Mouse (Mus musculus) embryonic facial prominence, embryonic 12.5 days (tissue): ENCODE measurements around the gene Id4. TPM values are rescaled to one million over a fixed set of nuclear protein-coding genes. Genes with fewer than 3 reads are reported as not detected.

Experiments
- ATAC-seq: fragments of 200-750 bp; cut with Nextera tagmentation; 2 replicates; pipeline ENCODE4 v1.8.0; 2017; ENCODE audit not compliant: insufficient number of reproducible peaks, insufficient read depth, low FRiP score, low TSS enrichment
- H3K27ac ChIP-seq: fragments of 300-500 bp; sonication (generic); 2 replicates; pipeline ENCODE4 v1.5.1; 2016; ENCODE audit warnings: mild to moderate bottlenecking
- H3K27me3 ChIP-seq: fragments of 300-500 bp; sonication (generic); 2 replicates; pipeline ENCODE4 v1.6.1; 2016; ENCODE audit warnings: mild to moderate bottlenecking, moderate library complexity
- H3K36me3 ChIP-seq: fragments of 300-500 bp; sonication (generic); 2 replicates; pipeline ENCODE4 v1.6.1; 2016; ENCODE audit warnings: mild to moderate bottlenecking
- H3K4me1 ChIP-seq: fragments of 300-500 bp; sonication (generic); 2 replicates; pipeline ENCODE4 v1.6.1; 2016
- H3K4me2 ChIP-seq: fragments of 300-500 bp; sonication (generic); replicated peaks from 2 replicates; pipeline ENCODE4 v1.6.1; 2016; ENCODE audit warnings: mild to moderate bottlenecking, moderate library complexity
- H3K4me3 ChIP-seq: fragments of 300-500 bp; sonication (generic); 2 replicates; pipeline ENCODE4 v1.5.1; 2016; ENCODE audit warnings: mild to moderate bottlenecking
- H3K9ac ChIP-seq: fragments of 300-500 bp; sonication (generic); 2 replicates; pipeline ENCODE4 v1.6.1; 2016; ENCODE audit warnings: mild to moderate bottlenecking, moderate library complexity
- H3K9me3 ChIP-seq: fragments of 300-500 bp; sonication (generic); 2 replicates; pipeline ENCODE4 v1.6.1; 2016; ENCODE audit warnings: mild to moderate bottlenecking, moderate library complexity
- WGBS: fragments of 180-500 bp; shearing (Covaris S2); methylation state at CpG from one replicate; pipeline ENCODE4 v1.1.7; 2016; 5-methylcytosine and 5-hydroxymethylcytosine counted together
- polyA plus RNA-seq: library from polyadenylated mRNA; unstranded; fragments of >200 nt; fragmentation: Nextera tagmentation; extraction: Ambion mirVana; gene quantifications from 2 replicates; pipeline ENCODE4 v1.2.1, GENCODE M21; 2016

Gene Id4
- polyA plus RNA-seq = 24.7 and 26.7 TPM in 2 replicates

- Histone ChIP-seq H3K27ac (peak within 1 kb of the TSS; percentile 90), H3K27me3 (no peaks in the 10 kb centered on the region), H3K9me3 (no peaks in the 10 kb centered on the region), H3K9ac (peak within 1 kb of the TSS; percentile 78), H3K4me1 (0 out of 2 replicates have a peak, but pooled peaks cover 5% of the 10 kb centered on the region), H3K4me3 (peak within 1 kb of the TSS; percentile 75), H3K4me2 (peak within 1 kb of the TSS; percentile 95), H3K36me3 (no peaks in the 10 kb centered on the region)
- WGBS = under 1% methylated on average over 52 of the region's 52 CpGs
- ATAC-seq = peak; percentile 98
Observed at GRCm38 (mm10) chr13:48260690-48261278, at the start of gene Id4. Id4 (plus strand) TSS chr13:48261228.

GRCm38 (mm10) chr13:48227136-48227535 is 33.9 kb upstream of the Id4 start:
- no peak for ATAC-seq
- Histone ChIP-seq H3K4me2 (peak overlapping the region; percentile 53), H3K27me3 (no peaks in the 10 kb centered on the region), H3K36me3 (no peaks in the 10 kb centered on the region), H3K27ac (peak overlapping the region; percentile 97), H3K4me1 (peaks cover 16% of the 10 kb centered on the region), H3K4me3 (0 out of 2 replicates have a peak overlapping the region, but pooled peaks have one; percentile 12), H3K9ac (no peak overlapping the region), H3K9me3 (no peaks in the 10 kb centered on the region)
- 28% methylated on average over 8 of the region's 8 CpGs for WGBS

- peak overlapping the region; percentile 97 for H3K27ac ChIP-seq
- peaks cover 16% of the 10 kb centered on the region for H3K4me1 ChIP-seq
- H3K4me3 ChIP-seq = peak overlapping the region; percentile 34
- no peaks in the 10 kb centered on the region for H3K9me3 ChIP-seq
- H3K9ac ChIP-seq = peak overlapping the region; percentile 65
- H3K27me3 ChIP-seq = no peaks in the 10 kb centered on the region
- no peaks in the 10 kb centered on the region for H3K36me3 ChIP-seq
- WGBS = under 1% methylated on average over 37 of the region's 38 CpGs
- ATAC-seq = peak; percentile 98
- H3K4me2 ChIP-seq = peak overlapping the region; percentile 53
Observed at GRCm38 (mm10) chr13:48227712-48228111, 33.3 kb upstream of the Id4 start.

GRCm38 (mm10) chr13:48228114-48228513 is 32.9 kb upstream of the Id4 start:
- peak overlapping the region; percentile 53 for H3K4me2 ChIP-seq
- 8% methylated on average over 4 of the region's 4 CpGs for WGBS
- ATAC-seq = peak; percentile 38; the same call in 1 of the 2 replicates
- H3K36me3 ChIP-seq = no peaks in the 10 kb centered on the region
- H3K9ac ChIP-seq = peak overlapping the region; percentile 65
- no peaks in the 10 kb centered on the region for H3K9me3 ChIP-seq
- H3K27me3 ChIP-seq = no peaks in the 10 kb centered on the region
- peaks cover 16% of the 10 kb centered on the region for H3K4me1 ChIP-seq
- H3K27ac ChIP-seq = peak overlapping the region; percentile 97
- H3K4me3 ChIP-seq = peak overlapping the region; percentile 34

GRCm38 (mm10) chr13:48230996-48231395 is 30.0 kb upstream of the Id4 start:
- H3K27ac ChIP-seq = peak overlapping the region; percentile 46

GRCm38 (mm10) chr13:48236436-48236835 is 24.6 kb upstream of the Id4 start:
- Histone ChIP-seq H3K9me3 (no peaks in the 10 kb centered on the region), H3K9ac (no peak overlapping the region), H3K36me3 (no peaks in the 10 kb centered on the region), H3K27ac (no peak overlapping the region), H3K27me3 (no peaks in the 10 kb centered on the region), H3K4me1 (peaks cover 3% of the 10 kb centered on the region; the same call in 1 of the 2 replicates), H3K4me2 (no peak overlapping the region), H3K4me3 (no peak overlapping the region)
- no peak for ATAC-seq
- 83% methylated on average over 4 of the region's 4 CpGs for WGBS

More at GRCm38 (mm10) chr13:48230996-48231395, 30.0 kb upstream of the Id4 start:
- H3K4me1 ChIP-seq = peaks cover 16% of the 10 kb centered on the region
- no peak overlapping the region for H3K4me3 ChIP-seq
- WGBS = 48% methylated on average over 6 of the region's 6 CpGs
- H3K9ac ChIP-seq = no peak overlapping the region
- no peaks in the 10 kb centered on the region for H3K36me3 ChIP-seq
- no peaks in the 10 kb centered on the region for H3K27me3 ChIP-seq
- no peak for ATAC-seq
- H3K4me2 ChIP-seq = no peak overlapping the region
- no peaks in the 10 kb centered on the region for H3K9me3 ChIP-seq

- WGBS = 82% methylated on average over 7 of the region's 7 CpGs
- no peak overlapping the region for H3K27ac ChIP-seq
- H3K4me2 ChIP-seq = no peak overlapping the region
- no peaks in the 10 kb centered on the region for H3K4me1 ChIP-seq
- no peaks in the 10 kb centered on the region for H3K27me3 ChIP-seq
- H3K36me3 ChIP-seq = no peaks in the 10 kb centered on the region
- H3K9me3 ChIP-seq = no peaks in the 10 kb centered on the region
- no peak for ATAC-seq
- H3K4me3 ChIP-seq = no peak overlapping the region
- no peak overlapping the region for H3K9ac ChIP-seq
Observed at GRCm38 (mm10) chr13:48236865-48237264, 24.2 kb upstream of the Id4 start.

GRCm38 (mm10) chr13:48237516-48237915 is 23.5 kb upstream of the Id4 start:
- H3K9me3 ChIP-seq = no peaks in the 10 kb centered on the region
- H3K9ac ChIP-seq = no peak overlapping the region
- no peak for ATAC-seq
- H3K4me3 ChIP-seq = no peak overlapping the region
- H3K4me2 ChIP-seq = no peak overlapping the region
- H3K27me3 ChIP-seq = no peaks in the 10 kb centered on the region
- 16% methylated on average over 4 of the region's 4 CpGs for WGBS
- H3K27ac ChIP-seq = no peak overlapping the region
- no peaks in the 10 kb centered on the region for H3K36me3 ChIP-seq
- H3K4me1 ChIP-seq = no peaks in the 10 kb centered on the region

GRCm38 (mm10) chr13:48245235-48246012 is 15.6 kb upstream of the Id4 start:
- Histone ChIP-seq H3K9ac (no peak overlapping the region), H3K4me3 (no peak overlapping the region), H3K9me3 (no peaks in the 10 kb centered on the region), H3K27me3 (no peaks in the 10 kb centered on the region), H3K4me2 (no peak overlapping the region), H3K36me3 (no peaks in the 10 kb centered on the region), H3K4me1 (no peaks in the 10 kb centered on the region), H3K27ac (no peak overlapping the region)
- 25% methylated on average over 5 of the region's 5 CpGs for WGBS
- ATAC-seq = no peak

GRCm38 (mm10) chr13:48252559-48252958 is 8.5 kb upstream of the Id4 start:
- Histone ChIP-seq H3K27ac (no peak overlapping the region), H3K36me3 (no peaks in the 10 kb centered on the region)
- WGBS = 61% methylated on average over 2 of the region's 2 CpGs

GRCm38 (mm10) chr13:48255026-48255425 is 6.0 kb upstream of the Id4 start:
- no peak overlapping the region for H3K9ac ChIP-seq
- no peak overlapping the region for H3K27ac ChIP-seq
- H3K4me1 ChIP-seq = 0 out of 2 replicates have a peak, but pooled peaks cover 5% of the 10 kb centered on the region
- H3K4me2 ChIP-seq = no peak overlapping the region
- ATAC-seq = no peak
- H3K4me3 ChIP-seq = no peak overlapping the region
- no peaks in the 10 kb centered on the region for H3K9me3 ChIP-seq
- no peaks in the 10 kb centered on the region for H3K36me3 ChIP-seq
- 87% methylated on average over 8 of the region's 8 CpGs for WGBS
- H3K27me3 ChIP-seq = no peaks in the 10 kb centered on the region

More at GRCm38 (mm10) chr13:48252559-48252958, 8.5 kb upstream of the Id4 start:
- no peaks in the 10 kb centered on the region for H3K9me3 ChIP-seq
- ATAC-seq = no peak
- no peak overlapping the region for H3K4me2 ChIP-seq
- H3K9ac ChIP-seq = no peak overlapping the region
- no peaks in the 10 kb centered on the region for H3K27me3 ChIP-seq
- no peaks in the 10 kb centered on the region for H3K4me1 ChIP-seq
- no peak overlapping the region for H3K4me3 ChIP-seq
